Mouse (Mus musculus) heart, adult 9 months (tissue): ENCODE data around the gene Pygo2.
"Not testable (repeated sequence)": the region's sequence is repeated elsewhere in the genome, so short reads cannot be mapped to it uniquely, and the experiment has no call there.

Experiments used
- DNase-seq, 2 experiments: peaks; one replicate each; pipeline ENCODE4 v3.0.0; 2022; ENCODE audit warnings: low spot score in 2 of 2

Pygo2 gene

DNA sequence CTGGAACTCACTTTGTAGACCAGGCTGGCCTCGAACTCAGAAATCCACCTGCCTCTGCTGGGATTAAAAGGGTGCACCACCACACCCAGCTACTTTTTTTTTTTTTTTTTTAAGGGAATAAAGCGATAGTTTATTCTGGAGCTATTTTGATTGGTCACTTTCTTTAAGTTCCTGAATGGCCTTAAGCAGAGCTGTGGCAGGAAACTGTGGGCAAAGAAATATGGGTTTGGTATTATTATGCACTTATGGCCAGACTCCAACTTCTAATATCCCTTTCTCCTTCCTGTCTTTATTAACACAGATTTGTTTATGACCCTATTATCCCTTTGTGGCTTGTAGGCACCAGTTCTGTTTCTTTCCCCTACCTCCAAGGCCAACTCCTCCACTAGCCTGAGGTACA is 9.6 kb upstream of the Pygo2 start:
- DNase-seq, result no peak

DNA sequence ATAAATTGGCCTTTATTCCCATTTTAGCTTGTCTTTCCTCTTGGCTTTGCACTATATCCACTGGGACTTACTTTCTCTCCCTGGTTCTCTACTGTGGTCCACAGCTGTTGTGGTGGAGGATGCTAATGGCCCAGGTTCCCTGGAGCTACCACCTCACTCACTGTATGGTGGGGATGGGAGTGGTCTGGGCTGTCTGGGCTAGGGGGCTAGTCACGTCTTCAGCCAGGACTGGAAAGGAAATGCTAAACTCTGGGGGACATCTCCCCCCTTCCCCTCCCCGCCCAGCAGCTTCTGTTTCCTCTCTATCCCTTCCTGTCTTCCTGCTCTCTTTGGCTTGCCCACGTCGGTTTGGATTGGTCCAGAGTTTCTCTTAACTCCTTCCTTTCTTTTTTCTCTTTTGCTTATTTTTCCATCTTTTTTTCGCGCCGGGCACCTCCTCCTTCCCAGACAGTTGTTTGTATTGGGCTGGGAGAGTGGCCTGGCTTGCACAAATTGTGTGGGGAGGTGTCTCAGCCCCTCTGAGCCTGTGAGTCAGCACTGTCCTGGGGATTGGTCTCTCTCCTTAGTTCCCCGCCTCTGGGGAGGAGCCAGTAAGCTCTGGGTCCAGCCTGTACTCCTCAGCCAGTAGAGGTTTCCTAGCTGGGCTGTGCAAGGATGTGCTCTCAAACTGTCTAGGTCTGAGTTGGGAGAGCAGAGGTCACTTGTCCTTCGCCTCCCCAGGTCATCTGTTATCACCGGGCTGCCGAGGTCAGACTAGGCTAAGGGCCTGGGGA is 8.8 kb upstream of the Pygo2 start:
- peak; percentile 91 to 94 for DNase-seq

DNA sequence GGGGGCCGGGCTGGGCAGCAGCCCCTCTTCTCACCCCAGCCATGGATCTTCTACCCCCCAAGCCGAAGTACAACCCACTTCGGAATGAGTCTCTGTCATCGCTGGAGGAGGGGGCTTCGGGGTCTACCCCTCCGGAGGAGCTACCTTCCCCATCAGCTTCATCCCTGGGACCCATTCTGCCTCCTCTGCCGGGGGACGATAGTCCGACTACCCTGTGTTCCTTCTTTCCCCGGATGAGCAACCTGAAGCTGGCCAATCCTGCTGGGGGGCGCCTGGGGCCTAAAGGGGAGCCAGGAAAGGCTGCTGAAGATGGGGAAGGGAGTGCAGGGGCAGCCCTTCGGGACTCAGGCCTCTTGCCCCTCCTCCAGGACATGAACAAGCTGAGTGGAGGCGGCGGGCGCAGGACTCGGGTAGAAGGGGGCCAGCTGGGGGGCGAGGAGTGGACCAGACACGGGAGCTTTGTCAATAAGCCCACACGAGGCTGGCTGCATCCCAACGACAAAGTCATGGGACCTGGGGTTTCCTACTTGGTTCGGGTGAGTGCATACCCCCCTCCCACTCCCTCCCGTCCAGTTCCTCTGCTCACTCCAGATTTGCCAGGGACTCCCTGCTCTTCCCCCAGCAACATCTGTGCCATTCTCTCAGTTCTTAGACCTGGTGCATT is 8.1 kb upstream of the Pygo2 start:
- DNase-seq, result peak in 1 of 2 experiments; percentile 29

- no peak for DNase-seq
Observed at GRCm38 (mm10) chr3:89422556-89423205, 7.3 kb upstream of the Pygo2 start.

GRCm38 (mm10) chr3:89424416-89425140 is 5.4 kb upstream of the Pygo2 start:
- DNase-seq, result no peak

DNA sequence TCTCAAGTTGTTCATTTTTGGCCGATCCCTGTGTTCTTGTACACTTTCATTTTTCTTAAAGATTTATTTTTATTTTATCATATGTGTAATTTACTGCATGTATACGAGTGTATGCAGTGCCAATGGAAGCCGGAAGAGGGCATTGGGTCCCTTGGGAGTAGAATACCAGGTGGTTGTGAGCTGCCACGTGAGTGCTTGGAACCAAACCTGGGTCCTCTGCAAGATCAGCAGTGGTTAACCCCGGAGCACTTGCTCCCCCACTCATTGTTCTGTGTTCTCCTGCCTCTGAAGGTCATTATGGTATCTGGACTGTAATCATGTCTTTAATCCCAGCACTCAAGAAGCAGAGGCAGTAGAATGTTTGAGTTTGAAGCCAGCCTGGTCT is 4.9 kb upstream of the Pygo2 start:
- no peak for DNase-seq

GRCm38 (mm10) chr3:89425876-89426275 is 4.1 kb upstream of the Pygo2 start:
- DNase-seq, result no peak

DNA sequence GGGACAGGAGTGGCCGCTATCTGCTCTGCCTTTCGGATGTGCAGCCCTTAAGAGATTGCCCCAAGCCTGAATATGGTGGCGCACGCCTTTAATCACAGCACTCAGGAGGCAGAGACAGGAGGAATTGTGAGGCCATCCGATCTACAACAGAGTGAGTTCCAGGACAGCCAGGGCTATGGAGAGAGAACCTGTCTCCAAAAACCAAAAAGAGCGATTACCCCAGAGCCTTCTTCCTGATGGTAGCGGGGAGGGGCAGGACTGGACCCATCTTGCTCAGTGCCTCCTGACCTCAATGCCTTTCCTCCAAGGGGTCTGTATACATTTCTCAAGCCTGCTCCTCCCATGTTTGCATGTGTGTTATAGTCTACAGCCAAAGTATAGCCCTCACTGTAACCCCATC is 993 bp upstream of the Pygo2 start:
- not testable (repeated sequence) for DNase-seq

GRCm38 (mm10) chr3:89432606-89433005 is 2.6 kb downstream of the Pygo2 start:
- DNase-seq, result no peak

DNA sequence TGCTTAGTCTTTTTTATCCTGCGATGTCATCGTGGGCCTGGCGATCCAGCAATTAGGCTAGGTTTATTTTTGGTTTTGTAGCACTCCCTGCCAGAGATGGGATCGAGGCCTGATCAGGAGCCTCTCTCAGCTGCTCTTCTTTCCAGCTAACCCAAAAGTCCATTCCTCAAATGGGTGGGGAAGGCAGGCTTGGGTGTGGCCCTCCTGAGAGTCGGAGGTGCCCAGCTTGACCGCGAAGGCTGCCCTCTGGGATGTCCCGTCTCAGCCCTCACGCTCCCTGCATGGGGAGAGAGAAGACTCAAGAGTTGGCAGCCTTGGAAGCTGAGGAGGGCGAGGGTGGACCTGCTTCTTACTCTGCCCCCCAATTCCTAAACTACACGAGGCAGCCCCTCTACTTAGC is 4.5 kb downstream of the Pygo2 start:
- no peak for DNase-seq

GRCm38 (mm10) chr3:89435041-89435440 is 5.0 kb downstream of the Pygo2 start:
- DNase-seq, result no peak

GRCm38 (mm10) chr3:89436176-89437113 is 6.4 kb downstream of the Pygo2 start, which contains the start of gene Pbxip1:
Gene Pbxip1, plus strand, starts transcription at chr3:89436706.
- DNase-seq, result peak; percentile 70 to 81

DNA sequence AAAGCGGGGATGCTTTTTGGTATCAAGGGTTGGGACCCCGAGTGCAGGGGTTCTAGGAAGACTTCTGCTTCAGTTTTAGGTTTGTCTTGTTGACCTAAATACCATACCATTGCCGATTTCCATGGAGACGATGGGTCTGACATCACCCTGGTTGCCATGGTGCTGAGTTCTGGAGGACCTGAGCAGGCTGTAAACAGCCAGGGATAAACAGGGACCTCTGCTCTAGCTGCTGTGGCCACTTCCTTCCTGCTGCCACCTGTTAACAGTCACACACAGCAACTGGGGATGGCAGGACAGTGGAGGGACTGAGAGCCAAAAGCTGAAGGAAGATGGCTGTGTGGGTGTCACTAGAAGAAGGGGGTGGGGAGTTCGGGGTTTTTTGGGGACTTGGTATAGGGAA is 7.3 kb downstream of the Pygo2 start:
- no peak for DNase-seq

- DNase-seq, result no peak
Observed at GRCm38 (mm10) chr3:89440691-89441090, 10.7 kb downstream of the Pygo2 start.

GRCm38 (mm10) chr3:89448720-89449537 is 18.9 kb downstream of the Pygo2 start:
- no peak for DNase-seq

DNA sequence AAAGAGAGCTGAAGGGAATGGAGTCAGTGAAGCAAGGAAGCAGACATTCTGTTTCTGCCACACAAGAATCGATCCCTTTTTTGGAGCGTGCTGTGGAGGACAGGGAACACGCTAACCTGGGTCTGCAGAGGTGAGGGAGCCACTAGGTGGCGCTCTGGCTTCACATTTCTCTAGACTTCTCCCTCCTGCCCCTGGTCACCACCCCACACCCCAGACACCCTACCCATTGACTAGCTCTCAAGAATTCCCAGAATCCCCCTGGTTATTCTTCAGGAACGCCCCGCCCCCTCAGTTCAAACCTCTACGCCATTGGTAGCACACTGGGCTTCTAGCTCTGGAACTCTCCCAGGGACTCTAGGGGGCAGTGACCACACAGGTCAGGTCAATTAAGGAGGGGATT is 19.5 kb downstream of the Pygo2 start:
- peak in 1 of 2 experiments; percentile 63 for DNase-seq

DNA sequence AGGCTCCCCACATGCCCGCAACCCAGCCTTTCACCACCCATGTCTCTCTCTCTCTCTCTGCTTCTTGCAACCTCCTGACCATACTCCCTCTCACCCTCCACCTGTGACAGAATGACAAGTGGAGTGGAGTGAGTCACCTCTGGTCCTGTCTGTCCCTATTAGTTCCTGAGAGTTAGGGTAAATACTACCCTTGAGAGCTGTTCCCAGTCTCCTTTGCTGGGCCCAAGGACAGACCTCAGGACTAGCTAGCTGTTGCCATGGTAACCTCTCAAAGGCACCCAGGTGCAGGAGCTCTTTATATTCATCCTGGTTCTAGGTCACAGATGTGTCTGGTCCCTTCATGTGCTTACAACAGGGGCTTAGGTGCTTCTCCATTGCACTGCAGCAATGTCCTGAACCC is 21.9 kb downstream of the Pygo2 start:
- DNase-seq, result no peak

- DNase-seq, result no peak
Observed at GRCm38 (mm10) chr3:89454401-89455177, 24.6 kb downstream of the Pygo2 start, which contains the start of gene Pmvk. Gene Pmvk, plus strand, starts transcription at chr3:89454541.

DNA sequence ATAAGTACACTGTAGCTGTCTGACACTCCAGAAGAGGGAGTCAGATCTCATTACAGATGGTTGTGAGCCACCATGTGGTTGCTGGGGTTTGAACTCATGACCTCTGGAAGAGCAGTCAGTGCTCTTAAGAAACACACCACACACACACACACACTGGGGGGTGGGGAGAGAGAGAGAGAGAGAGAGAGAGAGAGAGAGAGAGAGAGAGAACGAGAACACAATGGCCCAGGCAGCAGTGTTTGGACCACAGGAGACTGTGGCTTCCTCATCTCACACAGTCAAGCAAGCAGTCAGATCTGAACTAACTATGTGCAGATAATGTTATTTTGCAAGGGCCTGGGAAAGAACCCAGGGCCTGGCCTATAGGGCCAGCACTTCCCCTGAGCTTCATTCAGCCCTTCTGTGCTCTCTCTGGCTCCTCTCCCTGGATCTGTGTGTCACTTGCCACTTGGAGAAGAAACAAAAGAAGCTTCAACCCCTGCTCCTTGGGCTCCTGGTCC is 25.8 kb downstream of the Pygo2 start:
- no peak for DNase-seq
